10 mouse cellular contexts compared by ENCODE assay signal in genomic region chr3:83995254-83995830, GRCm38 (mm10). TPM values are rescaled to one million over a fixed set of nuclear protein-coding genes. Genes with fewer than 3 reads are reported as not detected.
DNase-seq lines count a peak whose midpoint lies in the region; ATAC-seq lines count a peak whose summit lies in the region.
"Had no signal": no experiment of that assay in that cellular context is flagged by ENCODE, and none has a peak within 500 bp of the region (broad histone marks: within the 10 kb centered on the region; RNA-seq: fewer than 3 reads in every experiment).

No protein-coding gene starts in this region.

- H3K9me3 ChIP-seq in forebrain, embryonic 10.5 days, result no peaks in the 10 kb centered on the region
- H3K9me3 ChIP-seq in forebrain, embryonic 11.5 days (ENCODE audit: control insufficient read depth, low read length), result no peaks in the 10 kb centered on the region
- no peaks in the 10 kb centered on the region; the same call in 1 of the 2 replicates for H3K9me3 ChIP-seq in midbrain, embryonic 10.5 days (replicated peaks)
- no peaks in the 10 kb centered on the region for H3K9me3 ChIP-seq in midbrain, embryonic 15.5 days

- no peak for DNase-seq in forebrain, embryonic 10.5 days (ENCODE audit: extremely low spot score, low spot score)
- no peak for DNase-seq in forebrain, embryonic 11.5 days (ENCODE audit: low spot score)
- no peak for DNase-seq in midbrain, embryonic 10.5 days (ENCODE audit: low spot score)
- DNase-seq in frontal cortex, postnatal 36 days (ENCODE audit: low spot score in 2 of 2), result no peak
- no peak for DNase-seq in spleen, postnatal 14 days (ENCODE audit: low spot score in 2 of 2)
- DNase-seq: thymus, adult 18-20 months had no signal

- ATAC-seq in forebrain, embryonic 11.5 days (replicated peaks; ENCODE audit: low FRiP score), result no peak
- ATAC-seq in midbrain, embryonic 15.5 days (replicated peaks), result no peak
- peak; percentile 34; the same call in 1 of the 2 replicates for ATAC-seq in common myeloid progenitor, adult 5-6 weeks (replicated peaks; ENCODE audit: low read depth, poor library complexity, severe bottlenecking)
- ATAC-seq in megakaryocyte, adult 5-6 weeks (ENCODE audit: poor library complexity, severe bottlenecking), result peak; percentile 71

- H3K27ac ChIP-seq in forebrain, embryonic 10.5 days, result peak overlapping the region; percentile 70
- H3K27ac ChIP-seq in forebrain, embryonic 11.5 days (ENCODE audit: low read depth, low read length), result no peak overlapping the region
- H3K27ac ChIP-seq in midbrain, embryonic 10.5 days (replicated peaks), result peak overlapping the region; percentile 42; the same call in 1 of the 2 replicates
- H3K27ac ChIP-seq in midbrain, embryonic 15.5 days, result no peak overlapping the region
- H3K27ac ChIP-seq: kidney, postnatal 0 days had no signal

- no peak overlapping the region for H3K4me2 ChIP-seq in forebrain, embryonic 11.5 days (ENCODE audit: low read depth, low read length, severe bottlenecking)
- H3K4me2 ChIP-seq in midbrain, embryonic 15.5 days, result no peak overlapping the region

- no peak overlapping the region; the same call in 1 of the 2 replicates for H3K9ac ChIP-seq in forebrain, embryonic 11.5 days (ENCODE audit: low read length)
- H3K9ac ChIP-seq in midbrain, embryonic 15.5 days, result no peak overlapping the region

- WGBS in forebrain, embryonic 10.5 days, result 62% methylated on average over 9 of the region's 9 CpGs
- 48% methylated on average over 9 of the region's 9 CpGs for WGBS in forebrain, embryonic 11.5 days
- 54% methylated on average over 9 of the region's 9 CpGs for WGBS in midbrain, embryonic 10.5 days
- 45% methylated on average over 9 of the region's 9 CpGs for WGBS in midbrain, embryonic 15.5 days

- H3K4me3 ChIP-seq in forebrain, embryonic 10.5 days, result no peak overlapping the region
- no peak overlapping the region for H3K4me3 ChIP-seq in forebrain, embryonic 11.5 days (ENCODE audit: low read depth, low read length)
- no peak overlapping the region for H3K4me3 ChIP-seq in midbrain, embryonic 10.5 days
- H3K4me3 ChIP-seq in midbrain, embryonic 15.5 days, result no peak overlapping the region

- peaks cover 63% of the 10 kb centered on the region for H3K4me1 ChIP-seq in forebrain, embryonic 10.5 days
- peaks cover 19% of the 10 kb centered on the region for H3K4me1 ChIP-seq in forebrain, embryonic 11.5 days (replicated peaks; ENCODE audit: control insufficient read depth, insufficient read depth, low read length)
- peaks cover 65% of the 10 kb centered on the region for H3K4me1 ChIP-seq in midbrain, embryonic 10.5 days
- H3K4me1 ChIP-seq in midbrain, embryonic 15.5 days, result peaks cover 55% of the 10 kb centered on the region

- no peaks in the 10 kb centered on the region for H3K27me3 ChIP-seq in forebrain, embryonic 10.5 days (ENCODE audit: poor library complexity, severe bottlenecking)
- H3K27me3 ChIP-seq in forebrain, embryonic 11.5 days (ENCODE audit: control insufficient read depth, insufficient read depth, low read length), result no peaks in the 10 kb centered on the region
- H3K27me3 ChIP-seq in midbrain, embryonic 10.5 days (ENCODE audit: low read depth, poor library complexity, severe bottlenecking), result no peaks in the 10 kb centered on the region
- H3K27me3 ChIP-seq in midbrain, embryonic 15.5 days (replicated peaks), result no peaks in the 10 kb centered on the region

- H3K36me3 ChIP-seq in forebrain, embryonic 10.5 days (replicated peaks), result peaks cover 24% of the 10 kb centered on the region
- H3K36me3 ChIP-seq in forebrain, embryonic 11.5 days (ENCODE audit: control insufficient read depth, insufficient read depth, low read length), result no peaks in the 10 kb centered on the region
- peaks cover 15% of the 10 kb centered on the region for H3K36me3 ChIP-seq in midbrain, embryonic 10.5 days
- H3K36me3 ChIP-seq in midbrain, embryonic 15.5 days (replicated peaks), result no peaks in the 10 kb centered on the region

RNA-seq across cellular contexts. Expression of gene Tmem131l, which starts 44.6 kb away (rescaled TPM):
- 64.6 and 74.8 TPM in 2 replicates for polyA plus RNA-seq in forebrain, embryonic 10.5 days (2016; fragmentation: Nextera tagmentation; extraction: Ambion mirVana)
- 96.0 and 99.2 TPM in 2 replicates for polyA plus RNA-seq in forebrain, embryonic 11.5 days (2014; fragmentation: Nextera tagmentation; extraction: Ambion mirVana)
- polyA plus RNA-seq in midbrain, embryonic 10.5 days (2016; fragmentation: Nextera tagmentation; extraction: Ambion mirVana), result 59.4 and 68.0 TPM in 2 replicates
- 70.7 and 72.8 TPM in 2 replicates for polyA plus RNA-seq in midbrain, embryonic 15.5 days (2015; fragmentation: Nextera tagmentation; extraction: Ambion mirVana)
- total RNA-seq in common myeloid progenitor, adult 5-6 weeks (2017), result 43.8 and 44.3 TPM in 2 replicates
- 40.0 and 63.5 TPM in 2 replicates for total RNA-seq in megakaryocyte, adult 5-6 weeks (2015)
- 29.7 and 40.2 TPM in 2 replicates for total RNA-seq in megakaryocyte, adult 5-6 weeks (2017)

Comparison
In these comparisons a context has a peak if more than half of its experiments do, and no peak if none do; other contexts are left out.
1. H3K27ac ChIP-seq: peak in forebrain, embryonic 10.5 days (single experiment) and midbrain, embryonic 10.5 days (single experiment); none in forebrain, embryonic 11.5 days (single experiment) and midbrain, embryonic 15.5 days (single experiment).
2. ATAC-seq: peak in common myeloid progenitor, adult 5-6 weeks (single experiment) and megakaryocyte, adult 5-6 weeks (single experiment); none in forebrain, embryonic 11.5 days (single experiment) and midbrain, embryonic 15.5 days (single experiment).